Mouse (Mus musculus) neutrophil, adult 5-6 weeks (primary cell): ENCODE data around the gene Hsh2d. TPM values are rescaled to one million over a fixed set of nuclear protein-coding genes. Genes with fewer than 3 reads are reported as not detected.

Experiments used
- ATAC-seq: fragments of 151-379, 151-347 bp; 2 replicates; pipeline ENCODE4 v1.8.0; 2017; ENCODE audit warnings: mild to moderate bottlenecking, moderate TSS enrichment; ENCODE audit not compliant: insufficient number of reproducible peaks, poor library complexity, low FRiP score, severe bottlenecking; ENCODE audit errors: extremely low read depth
- total RNA-seq: library from RNA; stranded (forward); fragments of 200-1000 nt; gene quantifications from 2 replicates; pipeline ENCODE4 v1.2.3, GENCODE M21; 2017

Gene Hsh2d
- total RNA-seq = 38.6 and 47.4 TPM in 2 replicates

DNA sequence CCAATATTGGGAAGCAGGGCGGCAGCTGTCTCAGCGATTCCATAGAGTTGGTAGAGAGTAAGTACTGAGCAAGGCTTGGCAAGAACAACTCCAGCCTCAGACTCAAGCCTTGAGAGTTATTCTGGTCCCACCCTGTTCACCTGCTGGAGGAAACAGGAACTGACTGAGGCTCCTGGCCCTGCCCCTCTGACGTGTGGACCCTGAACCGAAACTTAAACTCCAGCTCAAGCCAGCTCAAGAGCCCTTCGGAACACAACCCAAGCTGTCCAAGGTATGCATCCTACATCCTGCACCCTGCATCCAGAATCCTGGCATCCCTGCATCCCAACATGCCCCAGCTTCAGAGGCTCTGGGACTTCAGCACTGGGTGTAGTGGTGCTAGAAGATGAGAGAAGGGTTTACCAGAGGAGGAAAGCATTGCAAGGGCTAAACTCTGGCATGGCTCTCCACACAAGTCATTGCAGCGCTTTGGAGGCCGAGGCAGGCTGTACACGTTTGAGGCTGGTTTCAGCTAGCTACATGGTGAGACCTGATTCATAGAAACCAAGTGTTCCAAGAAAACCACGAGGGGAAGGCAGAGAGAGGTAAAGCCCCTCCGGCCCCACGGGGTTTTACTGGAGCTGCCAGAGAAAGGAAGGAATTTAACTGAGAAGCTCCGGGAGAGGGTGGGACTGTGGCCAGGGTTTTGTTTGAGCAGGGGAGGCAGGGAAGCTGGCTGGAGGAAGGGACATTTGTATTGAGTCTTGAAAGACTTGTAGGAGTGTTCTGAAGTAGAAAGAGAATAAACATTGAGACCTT is at the start of gene Hsh2d:
Hsh2d (plus strand) TSS at position 222 of the 798 bp plus-strand sequence.
- ATAC-seq = peak; percentile 96

DNA sequence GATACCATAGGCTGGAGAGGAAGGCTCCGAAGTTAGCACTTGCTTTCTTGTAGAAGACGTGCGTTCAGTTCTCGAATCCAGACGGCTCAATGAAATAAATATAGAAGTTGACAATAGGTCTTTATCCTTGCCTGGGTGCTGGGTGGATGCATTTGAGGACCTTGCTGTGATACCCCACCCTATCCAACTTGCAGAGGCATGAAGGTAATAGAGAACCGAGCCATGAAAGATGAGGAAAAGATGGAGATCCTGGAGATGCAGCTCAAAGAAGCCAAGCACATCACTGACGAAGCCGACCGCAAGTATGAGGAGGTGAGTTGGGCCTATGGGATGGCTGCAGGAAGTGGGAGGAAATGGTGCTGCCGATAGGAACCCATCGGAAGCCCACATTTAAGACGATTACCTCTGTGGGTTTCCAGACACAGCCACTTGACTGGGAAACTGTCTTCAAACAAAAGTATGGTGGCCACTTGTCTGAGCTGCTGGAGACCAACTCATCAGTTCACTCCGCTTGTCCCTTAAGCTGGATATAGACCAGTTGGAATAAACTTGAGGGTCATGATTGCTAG is 46.1 kb upstream of the Hsh2d start:
- no peak for ATAC-seq

GRCm38 (mm10) chr8:72144345-72144975 is 45.0 kb upstream of the Hsh2d start:
- peak; percentile 71 for ATAC-seq

DNA sequence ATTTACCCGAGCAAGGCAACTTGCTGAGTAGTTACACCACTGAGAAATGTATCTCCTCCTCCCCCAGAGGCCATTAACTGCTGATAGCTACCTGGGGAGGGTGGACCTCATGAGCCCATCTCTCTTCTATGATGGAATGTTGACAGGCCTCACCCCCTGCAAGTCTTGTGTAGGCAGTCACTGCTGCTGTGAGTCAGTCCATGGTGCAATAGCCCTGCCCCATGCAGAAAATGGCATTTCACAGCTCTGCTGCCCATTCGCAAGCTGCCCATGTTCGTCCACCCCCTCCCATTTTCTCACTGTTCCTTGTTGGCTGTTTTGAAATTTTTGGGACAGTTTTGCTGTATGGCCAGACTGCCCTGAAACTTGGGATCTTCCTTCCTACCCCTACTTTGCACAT is 43.9 kb upstream of the Hsh2d start:
- ATAC-seq = peak; percentile 46; the same call in 1 of the 2 replicates

GRCm38 (mm10) chr8:72146056-72146455 is 43.4 kb upstream of the Hsh2d start:
- ATAC-seq = no peak

GRCm38 (mm10) chr8:72146556-72146955 is 42.9 kb upstream of the Hsh2d start:
- ATAC-seq = no peak

DNA sequence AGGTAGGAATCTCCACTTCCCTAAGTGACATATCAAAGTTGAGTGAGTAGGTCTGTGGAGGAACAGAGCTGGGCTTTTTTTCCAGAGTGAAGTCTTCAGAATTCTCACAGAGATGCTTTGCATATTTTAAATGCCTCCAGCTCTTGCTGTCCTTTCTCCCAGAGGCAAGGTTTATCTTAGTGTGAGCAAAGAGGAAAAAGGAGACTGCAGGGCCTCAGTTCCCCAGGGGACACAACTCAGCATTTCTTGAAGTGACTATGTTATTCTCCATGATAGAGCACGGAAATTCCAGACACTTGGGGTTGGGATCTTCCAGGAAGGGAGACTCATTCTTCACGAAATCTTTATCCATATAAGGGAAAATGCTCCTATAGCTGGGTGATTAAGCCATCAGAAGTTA is 42.2 kb upstream of the Hsh2d start:
- no peak for ATAC-seq

- ATAC-seq = no peak
Measured at GRCm38 (mm10) chr8:72149056-72149455, 40.4 kb upstream of the Hsh2d start.

DNA sequence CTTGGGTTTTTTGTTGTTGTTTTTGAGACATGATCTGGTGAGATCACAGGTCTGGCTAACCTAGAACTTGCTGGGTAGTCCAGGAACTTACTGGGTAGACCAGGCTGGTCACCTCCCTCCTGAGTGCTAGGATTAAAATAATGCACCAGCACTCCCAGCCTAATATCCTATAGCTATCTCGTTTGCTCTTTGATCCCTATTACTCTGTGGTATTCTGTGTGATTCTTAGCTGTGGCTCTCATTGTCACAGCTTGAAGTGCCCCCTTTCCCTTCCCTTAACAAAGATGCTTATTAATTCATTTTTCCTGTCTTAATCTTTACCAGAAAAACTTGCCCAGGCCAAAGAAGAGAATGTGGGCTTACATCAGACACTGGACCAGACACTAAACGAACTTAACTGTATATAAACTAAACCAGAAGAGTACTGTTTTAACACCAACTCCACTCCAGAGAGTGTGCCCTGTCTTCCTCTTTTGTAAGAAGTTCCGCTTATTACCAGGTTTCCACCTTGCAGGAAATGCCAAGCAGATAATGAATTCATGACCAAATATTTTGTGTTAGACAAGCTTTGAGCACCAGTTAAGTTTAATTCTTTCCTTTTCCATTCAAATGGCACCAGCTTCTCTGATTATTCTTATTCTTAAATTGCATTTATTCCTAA is 37.9 kb upstream of the Hsh2d start:
- ATAC-seq = 0 out of 2 replicates have a peak, but pooled peaks have one; percentile 28

- ATAC-seq = no peak
Measured at GRCm38 (mm10) chr8:72153382-72153781, 36.1 kb upstream of the Hsh2d start.

GRCm38 (mm10) chr8:72158096-72158495 is 31.3 kb upstream of the Hsh2d start:
- ATAC-seq = no peak

DNA sequence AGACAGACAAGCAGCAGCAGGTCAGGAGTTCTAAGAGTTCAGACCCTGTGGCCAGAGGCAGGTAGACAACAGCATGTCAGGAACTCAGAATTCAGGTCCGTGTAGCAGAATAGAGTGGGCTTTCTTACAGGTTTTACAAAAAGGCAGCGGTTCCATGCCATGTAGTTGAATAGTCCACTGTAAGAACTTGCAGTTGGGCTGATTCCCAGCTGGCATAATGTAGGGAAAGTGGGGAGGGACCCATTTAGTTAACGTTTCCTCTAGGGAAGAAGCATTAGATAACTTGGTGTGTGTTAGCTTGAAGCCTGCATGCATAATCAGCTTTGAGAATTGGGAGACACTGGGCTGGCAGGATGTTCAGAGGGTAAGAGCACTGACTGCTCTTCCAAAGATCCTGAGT is 30.7 kb upstream of the Hsh2d start:
- no peak for ATAC-seq

DNA sequence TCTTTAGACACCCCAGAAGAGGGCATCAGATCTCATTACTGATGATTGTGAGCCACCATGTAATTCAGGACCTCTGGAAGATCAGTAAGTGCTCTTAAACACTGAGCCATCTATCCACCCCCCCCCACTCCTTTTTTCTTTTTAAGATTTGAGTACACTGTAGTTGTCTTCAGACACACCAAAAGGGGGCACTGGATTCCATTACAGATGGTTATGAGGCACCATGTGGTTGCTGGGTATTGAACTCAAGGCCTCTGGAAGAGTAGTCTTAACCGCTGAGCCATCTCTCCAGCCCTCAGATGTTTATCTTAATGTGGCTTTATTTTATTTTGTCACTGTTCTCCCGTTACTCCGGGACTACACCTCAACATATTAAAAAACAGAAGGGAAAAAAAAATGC is 29.4 kb upstream of the Hsh2d start:
- ATAC-seq = no peak

DNA sequence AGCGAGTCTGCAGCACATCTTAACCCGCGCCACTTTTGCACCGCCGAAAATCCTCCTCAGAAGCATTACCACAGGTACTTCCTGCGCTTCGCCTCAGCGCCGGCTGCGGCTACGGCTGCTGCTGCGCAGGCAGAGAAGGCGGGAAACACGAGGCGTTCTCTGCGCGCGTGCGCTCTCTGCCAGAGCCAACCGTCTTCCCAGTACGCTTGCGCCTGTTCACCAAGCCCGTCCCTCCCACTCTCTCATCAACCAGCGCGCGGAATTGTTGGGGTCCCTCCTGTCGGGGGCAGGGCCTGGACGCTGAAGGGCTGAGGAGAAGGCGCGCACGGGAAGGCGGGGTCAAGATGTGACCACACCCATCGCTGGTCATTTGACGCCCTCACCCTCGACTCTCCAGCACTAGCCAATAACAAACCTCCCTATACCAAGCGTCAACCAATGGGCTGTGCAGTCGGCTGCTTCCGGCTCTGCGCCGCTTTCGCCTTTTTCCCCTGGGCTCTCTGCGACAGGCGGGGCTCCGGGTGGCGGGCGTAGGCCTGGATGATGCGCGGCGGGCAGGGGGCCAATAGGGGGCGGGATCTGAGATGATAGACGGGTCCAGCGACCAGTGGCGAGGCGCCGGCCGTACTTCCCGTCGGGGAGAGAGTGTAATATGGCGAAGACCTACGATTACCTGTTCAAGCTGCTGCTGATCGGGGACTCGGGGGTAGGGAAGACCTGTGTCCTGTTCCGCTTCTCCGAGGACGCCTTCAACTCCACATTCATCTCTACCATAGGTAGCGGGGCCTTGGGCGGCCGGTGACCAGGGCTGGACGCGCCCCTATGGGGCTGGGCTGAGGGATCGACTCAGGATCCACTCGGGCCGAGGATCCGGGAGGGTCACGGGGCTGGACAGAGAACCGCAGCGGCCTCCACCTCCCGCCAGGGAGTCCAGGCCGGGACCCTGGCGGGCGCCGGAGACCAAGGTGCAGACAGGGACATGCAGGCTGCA is 28.4 kb upstream of the Hsh2d start, which contains the start of gene Rab8a:
Rab8a (plus strand) TSS at position 494 of the 991 bp plus-strand sequence.
- peak; percentile 88 for ATAC-seq

DNA sequence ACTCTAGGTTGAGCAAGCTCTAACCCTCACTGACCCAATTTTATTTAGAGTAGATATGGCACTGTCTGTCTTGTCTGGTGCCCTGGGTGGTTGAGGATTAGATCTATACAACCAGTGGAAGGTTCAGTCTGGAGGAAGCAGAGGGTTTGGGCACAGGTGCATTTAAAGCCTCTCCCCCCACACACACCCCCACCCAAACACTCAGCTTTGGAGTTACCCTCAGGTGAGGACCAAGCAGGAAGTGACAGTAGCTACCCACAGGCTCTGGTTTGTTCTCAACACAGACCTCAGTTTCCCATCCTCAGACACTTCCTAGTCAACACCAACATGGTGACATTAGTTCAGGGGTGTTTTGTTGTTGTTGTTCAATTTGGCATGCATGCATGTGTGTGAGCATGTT is 26.6 kb upstream of the Hsh2d start:
- no peak for ATAC-seq

DNA sequence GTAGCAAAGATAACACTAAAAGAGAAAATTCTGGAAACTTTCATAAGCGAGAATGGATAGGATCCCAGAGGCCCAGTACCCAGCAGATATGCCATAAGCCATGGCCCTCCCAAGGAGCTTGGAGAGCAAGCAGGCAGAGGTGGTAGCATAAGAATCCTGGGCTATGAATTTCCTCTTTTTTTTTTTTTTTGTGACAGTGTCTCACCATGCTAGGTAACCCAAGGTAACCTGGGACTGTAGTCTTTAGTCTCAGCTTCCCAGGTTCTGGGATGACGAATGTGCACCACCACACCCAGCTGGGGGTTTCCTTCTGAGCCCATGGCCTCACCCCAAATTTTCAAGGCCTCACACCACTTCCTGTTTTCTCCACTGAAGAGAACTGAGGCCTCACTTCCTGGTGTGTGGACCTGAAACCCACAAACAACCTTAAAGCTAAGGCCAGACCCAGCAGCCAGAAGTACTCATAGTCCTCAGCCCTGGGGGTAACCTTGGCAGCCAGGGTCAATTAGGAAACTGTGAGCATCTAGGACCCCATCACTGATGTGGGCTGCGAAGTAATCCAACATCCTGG is 20.3 kb upstream of the Hsh2d start:
- peak; percentile 95 for ATAC-seq

- ATAC-seq = no peak
Measured at GRCm38 (mm10) chr8:72169681-72170249, 19.7 kb upstream of the Hsh2d start.
